Mouse (Mus musculus): ENCODE measurements at regions not wholly inside any gene's neighbourhood (a gene's known extent, or its start where the extent isn't known, plus 50 kb on each side); places are given as distances from the start of the nearest gene placed in this dataset.

- no peak for DNase-seq
Observed at GRCm38 (mm10) chr17:51397973-51398372, 218.8 kb upstream of the Tbc1d5 start.

- no peak for DNase-seq
Observed at GRCm38 (mm10) chr17:51393771-51394221, 214.6 kb upstream of the Tbc1d5 start.

GRCm38 (mm10) chr17:51391871-51392270 is 212.7 kb upstream of the Tbc1d5 start:
- DNase-seq = no peak

- no peak for DNase-seq
Observed at GRCm38 (mm10) chr17:51382552-51382951, 203.4 kb upstream of the Tbc1d5 start.

- no peak for DNase-seq
Observed at GRCm38 (mm10) chr17:51371937-51372479, 192.9 kb upstream of the Tbc1d5 start.

- no peak for DNase-seq
Observed at GRCm38 (mm10) chr17:51370990-51371389, 191.8 kb upstream of the Tbc1d5 start.

- DNase-seq = no peak
Observed at GRCm38 (mm10) chr17:51370085-51370484, 190.9 kb upstream of the Tbc1d5 start.

GRCm38 (mm10) chr17:51362801-51363200 is 183.6 kb upstream of the Tbc1d5 start:
- DNase-seq = no peak

- no peak for DNase-seq
Observed at GRCm38 (mm10) chr17:51362271-51362670, 183.1 kb upstream of the Tbc1d5 start.

GRCm38 (mm10) chr17:51358362-51358739 is 179.2 kb upstream of the Tbc1d5 start:
- DNase-seq = peak; percentile 2 to 13

GRCm38 (mm10) chr17:51357690-51358361 is 178.7 kb upstream of the Tbc1d5 start:
- no peak for DNase-seq

GRCm38 (mm10) chr17:51356447-51356846 is 177.3 kb upstream of the Tbc1d5 start:
- no peak for DNase-seq

GRCm38 (mm10) chr17:51321868-51322267 is 142.7 kb upstream of the Tbc1d5 start:
- no peak for DNase-seq

GRCm38 (mm10) chr17:51321025-51321424 is 141.9 kb upstream of the Tbc1d5 start:
- DNase-seq = no peak

- peak in 1 of 2 experiments; percentile 4 for DNase-seq
Observed at GRCm38 (mm10) chr17:51304964-51305363, 125.8 kb upstream of the Tbc1d5 start.

- no peak for DNase-seq
Observed at GRCm38 (mm10) chr17:51290741-51291140, 111.6 kb upstream of the Tbc1d5 start.

- DNase-seq = peak; percentile 80 to 84
Observed at GRCm38 (mm10) chr17:51288751-51289150, 109.6 kb upstream of the Tbc1d5 start.

GRCm38 (mm10) chr17:51287878-51288277 is 108.7 kb upstream of the Tbc1d5 start:
- DNase-seq = no peak

GRCm38 (mm10) chr17:51285362-51285761 is 106.2 kb upstream of the Tbc1d5 start:
- DNase-seq = no peak

GRCm38 (mm10) chr17:51278771-51279170 is 99.6 kb upstream of the Tbc1d5 start:
- no peak for DNase-seq

- DNase-seq = no peak
Observed at GRCm38 (mm10) chr17:51278094-51278493, 98.9 kb upstream of the Tbc1d5 start.

- no peak for DNase-seq
Observed at GRCm38 (mm10) chr17:51277161-51277560, 98.0 kb upstream of the Tbc1d5 start.

- no peak for DNase-seq
Observed at GRCm38 (mm10) chr17:51272025-51272424, 92.9 kb upstream of the Tbc1d5 start.

GRCm38 (mm10) chr17:51262946-51263345 is 83.8 kb upstream of the Tbc1d5 start:
- DNase-seq = no peak
